Mouse (Mus musculus): ENCODE data around the gene Ear6. TPM values are rescaled to one million over a fixed set of nuclear protein-coding genes. Genes with fewer than 3 reads are reported as not detected.
"Not testable (repeated sequence)": the region's sequence is repeated elsewhere in the genome, so short reads cannot be mapped to it uniquely, and the experiment has no call there.

Gene Ear6
- not detected in 2 replicates for total RNA-seq (2017)

GRCm38 (mm10) chr14:51853399-51853798, at the start of gene Ear6:
Ear6 (plus strand) TSS chr14:51853699.
- no peak for ATAC-seq (ENCODE audit: extremely low read depth, insufficient number of reproducible peaks, low FRiP score, poor library complexity, severe bottlenecking)

DNA sequence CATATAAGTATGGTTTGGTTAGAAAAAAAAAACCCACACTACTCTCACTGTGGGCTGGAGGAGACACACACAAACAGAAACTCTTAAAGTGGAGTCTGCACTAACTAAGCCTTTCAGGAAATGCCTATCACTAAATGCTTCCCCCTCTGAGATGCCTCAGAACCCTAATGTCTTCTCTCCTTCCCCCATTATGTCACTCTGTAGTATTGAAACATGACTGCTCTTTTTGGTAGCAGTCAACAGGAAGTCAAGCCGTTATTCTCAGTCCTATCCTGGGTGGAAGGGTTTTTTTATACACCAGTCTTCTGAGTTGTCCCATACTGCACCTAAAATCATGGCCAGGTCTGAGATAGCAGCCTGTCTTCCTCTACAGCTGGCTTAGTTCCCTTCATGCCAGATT, 26.9 kb upstream of the Ear6 start:
- no peak for ATAC-seq (ENCODE audit: extremely low read depth, insufficient number of reproducible peaks, low FRiP score, poor library complexity, severe bottlenecking)

- peak; percentile 53; the same call in 1 of the 2 replicates for ATAC-seq (ENCODE audit: extremely low read depth, insufficient number of reproducible peaks, low FRiP score, poor library complexity, severe bottlenecking)
These were observed 25.7 kb upstream of the Ear6 start for GRCm38 (mm10) chr14:51827842-51828241.

DNA sequence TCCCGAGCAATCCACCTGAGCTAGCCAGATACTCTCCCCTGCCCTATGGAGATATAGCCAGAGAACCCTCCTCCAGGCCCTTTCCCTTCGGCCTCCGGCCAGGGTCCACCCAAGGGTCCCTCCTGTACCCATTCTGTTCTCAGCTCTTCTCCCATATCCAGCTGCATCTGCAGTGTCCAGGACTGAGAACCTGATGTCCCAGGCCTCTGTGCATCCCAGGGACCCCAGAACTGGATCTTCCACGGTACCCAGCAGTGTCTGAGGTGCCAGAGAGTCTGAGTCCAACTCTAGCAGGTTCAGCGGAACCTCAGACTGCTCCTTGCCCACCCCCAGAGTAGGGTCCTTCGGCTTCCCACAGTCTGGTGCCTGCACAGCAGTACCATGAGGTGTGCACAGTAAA, 24.3 kb upstream of the Ear6 start:
- ATAC-seq (ENCODE audit: extremely low read depth, insufficient number of reproducible peaks, low FRiP score, poor library complexity, severe bottlenecking), result no peak

DNA sequence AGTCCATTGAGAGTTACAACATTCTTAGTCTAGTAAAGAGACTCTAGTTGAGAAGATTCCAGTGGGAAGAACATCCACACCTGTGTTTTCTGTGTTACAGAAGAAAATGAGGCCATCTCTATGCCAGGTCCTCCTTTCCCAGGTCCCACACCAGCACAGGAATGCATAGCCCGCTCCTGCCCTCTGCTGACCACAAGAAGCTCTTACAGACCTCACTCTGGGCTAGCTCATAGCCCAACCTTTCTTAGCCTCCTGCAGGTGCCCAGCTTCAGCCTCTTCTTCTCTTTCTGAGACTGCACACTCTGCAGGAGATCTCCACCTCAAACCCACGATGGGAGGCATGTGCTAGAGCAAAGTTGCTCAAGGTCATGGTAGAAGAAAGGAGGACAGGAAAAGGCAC, 15.0 kb upstream of the Ear6 start:
- not testable (repeated sequence) for ATAC-seq (ENCODE audit: extremely low read depth, insufficient number of reproducible peaks, low FRiP score, poor library complexity, severe bottlenecking)

- no peak for ATAC-seq (ENCODE audit: extremely low read depth, insufficient number of reproducible peaks, low FRiP score, poor library complexity, severe bottlenecking)
These were observed 11.2 kb upstream of the Ear6 start for GRCm38 (mm10) chr14:51842250-51842649.

DNA sequence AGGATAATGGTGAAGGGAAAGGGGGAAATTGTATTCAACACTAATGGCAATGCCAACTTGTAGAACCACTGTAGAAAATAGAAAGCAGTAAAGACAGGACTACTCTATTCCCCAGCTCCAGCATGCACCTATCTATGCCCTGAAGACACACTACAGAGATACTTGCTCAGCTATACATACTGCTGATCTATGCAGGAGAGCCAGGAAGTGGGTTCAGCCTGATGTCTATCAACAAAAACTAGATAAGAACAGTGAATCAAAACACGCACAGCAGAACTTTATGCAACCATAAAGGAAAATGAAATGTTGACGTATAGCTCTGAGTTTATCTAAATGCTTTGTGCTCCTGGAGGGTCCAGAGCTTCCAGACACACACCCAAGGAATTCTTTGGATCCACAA, 10.7 kb upstream of the Ear6 start:
- no peak for ATAC-seq (ENCODE audit: extremely low read depth, insufficient number of reproducible peaks, low FRiP score, poor library complexity, severe bottlenecking)

DNA sequence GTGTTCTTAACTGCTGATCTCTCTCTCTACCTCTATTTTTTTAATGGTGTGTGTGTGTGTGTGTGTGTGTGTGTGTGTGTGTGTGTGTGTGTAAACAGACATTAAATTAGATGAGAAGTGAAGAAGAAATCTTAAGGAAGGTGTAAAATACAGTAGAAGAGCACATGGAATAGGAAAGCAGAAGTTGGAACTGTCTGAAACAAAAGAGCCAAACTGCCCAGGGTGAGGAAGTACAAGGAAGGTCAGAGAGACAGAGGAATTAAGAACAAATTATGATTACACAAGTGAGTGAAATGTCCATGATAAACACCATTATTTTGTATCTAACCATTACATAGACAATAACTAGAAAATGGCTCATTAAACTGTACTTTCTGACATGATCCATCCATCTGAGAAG, 9.6 kb upstream of the Ear6 start:
- ATAC-seq (ENCODE audit: extremely low read depth, insufficient number of reproducible peaks, low FRiP score, poor library complexity, severe bottlenecking), result no peak

DNA sequence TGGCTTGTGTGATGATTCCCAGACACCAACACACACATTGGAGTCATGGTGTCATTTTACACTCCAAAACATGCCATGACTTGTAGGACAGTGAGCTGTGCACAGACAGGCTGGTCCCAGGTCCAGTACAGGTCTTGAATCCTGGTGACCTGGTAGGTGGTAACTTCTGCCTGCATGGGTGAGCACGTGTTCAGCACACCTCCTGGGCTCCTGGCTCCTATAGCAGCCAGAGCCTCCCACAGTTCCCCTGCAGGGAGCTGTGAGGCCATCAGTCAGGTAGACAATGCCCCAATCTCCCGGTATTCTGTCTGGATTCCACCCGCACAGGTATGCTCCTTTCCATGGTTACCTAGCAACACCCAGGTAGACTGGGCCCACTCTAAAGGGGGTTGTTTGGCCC, 6.9 kb upstream of the Ear6 start:
- ATAC-seq (ENCODE audit: extremely low read depth, insufficient number of reproducible peaks, low FRiP score, poor library complexity, severe bottlenecking), result no peak

- not testable (repeated sequence) for ATAC-seq (ENCODE audit: extremely low read depth, insufficient number of reproducible peaks, low FRiP score, poor library complexity, severe bottlenecking)
These were observed 2.5 kb upstream of the Ear6 start for GRCm38 (mm10) chr14:51851006-51851405.

DNA sequence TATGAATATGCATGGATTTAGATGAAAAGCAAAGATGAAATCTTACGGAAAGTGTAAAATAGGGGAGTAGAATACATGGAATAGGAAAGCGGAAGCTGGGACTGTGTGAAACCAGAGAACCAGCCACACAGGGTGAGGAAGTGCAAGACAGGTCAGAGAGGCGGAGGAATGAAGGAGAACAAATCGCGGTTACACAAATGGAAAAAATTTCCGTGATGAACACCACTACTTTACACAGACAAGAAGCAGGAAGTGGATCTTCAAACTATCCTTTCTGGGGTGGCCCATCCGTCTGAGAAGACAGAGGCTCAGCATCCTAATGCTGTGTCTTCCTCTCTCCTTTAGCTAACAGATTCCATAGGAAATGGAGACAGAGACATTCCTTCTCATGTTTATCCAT, 1.8 kb downstream of the Ear6 start:
- ATAC-seq (ENCODE audit: extremely low read depth, insufficient number of reproducible peaks, low FRiP score, poor library complexity, severe bottlenecking), result not testable (repeated sequence)

DNA sequence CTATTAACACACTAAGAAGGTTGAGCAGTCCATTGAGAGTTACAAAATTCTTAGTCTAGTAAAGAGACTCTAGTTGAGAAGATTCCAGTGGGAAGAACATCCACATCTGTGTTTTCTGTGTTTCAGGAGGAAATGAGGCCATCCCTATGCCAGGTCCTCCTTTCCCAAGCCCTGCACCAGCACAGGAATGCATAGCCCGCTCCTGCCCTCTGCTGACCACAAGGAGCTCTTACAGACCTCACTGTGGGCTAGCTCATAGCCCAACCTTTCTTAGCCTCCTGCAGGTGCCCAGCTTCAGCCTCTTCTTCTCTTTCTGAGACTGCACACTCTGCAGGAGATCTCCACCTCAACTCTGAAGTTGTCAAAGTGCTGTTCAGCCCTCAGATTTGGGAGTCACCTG, 10.1 kb downstream of the Ear6 start:
- not testable (repeated sequence) for ATAC-seq (ENCODE audit: extremely low read depth, insufficient number of reproducible peaks, low FRiP score, poor library complexity, severe bottlenecking)

DNA sequence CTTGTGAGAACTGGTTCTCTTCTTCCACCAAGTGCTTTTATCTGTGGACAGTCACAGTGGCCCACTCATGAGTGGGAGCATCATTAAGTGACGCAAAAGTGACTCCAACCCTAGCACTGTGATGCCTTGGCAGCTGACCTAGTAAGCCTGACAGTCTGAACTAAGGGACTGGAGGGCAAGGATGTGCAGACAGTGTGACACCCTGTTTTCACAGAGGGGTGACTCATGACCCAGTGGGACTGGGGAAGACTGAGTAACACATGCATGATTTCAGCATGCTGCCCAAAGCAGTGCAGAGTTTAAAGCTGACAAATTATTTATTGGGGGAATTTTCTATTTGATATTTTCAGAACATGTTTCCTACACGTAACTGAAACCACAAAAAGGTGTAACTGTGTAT, 17.3 kb downstream of the Ear6 start:
- ATAC-seq (ENCODE audit: extremely low read depth, insufficient number of reproducible peaks, low FRiP score, poor library complexity, severe bottlenecking), result no peak

- ATAC-seq (ENCODE audit: extremely low read depth, insufficient number of reproducible peaks, low FRiP score, poor library complexity, severe bottlenecking), result no peak
These were observed 18.2 kb downstream of the Ear6 start for GRCm38 (mm10) chr14:51871741-51872140.

- no peak for ATAC-seq (ENCODE audit: extremely low read depth, insufficient number of reproducible peaks, low FRiP score, poor library complexity, severe bottlenecking)
These were observed 24.0 kb downstream of the Ear6 start for GRCm38 (mm10) chr14:51877517-51877916.

DNA sequence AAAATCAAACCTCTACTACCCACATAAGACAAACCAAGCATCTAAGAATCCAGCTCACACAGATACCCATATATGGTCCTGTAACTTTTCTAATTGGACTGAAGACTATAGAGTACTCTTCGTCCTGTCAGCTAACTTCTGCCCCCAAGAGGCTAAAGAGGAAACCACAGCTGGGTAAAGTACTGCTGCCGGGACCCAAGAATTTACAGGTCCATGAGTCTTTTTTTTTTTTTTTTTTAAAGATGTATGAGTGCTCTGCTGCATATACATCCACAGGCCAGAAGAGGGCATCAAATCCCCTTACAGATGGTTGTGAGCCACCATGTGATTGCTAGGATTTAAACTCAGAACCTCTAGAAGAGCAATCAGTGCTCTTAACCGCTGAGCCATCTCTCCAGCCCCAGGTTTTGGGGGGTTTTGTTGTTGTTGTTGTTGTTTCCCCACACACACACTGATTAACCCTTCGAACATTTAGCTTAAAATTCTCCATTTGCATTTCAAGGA, 30.1 kb downstream of the Ear6 start:
- peak; percentile 59 for ATAC-seq (ENCODE audit: extremely low read depth, insufficient number of reproducible peaks, low FRiP score, poor library complexity, severe bottlenecking)

DNA sequence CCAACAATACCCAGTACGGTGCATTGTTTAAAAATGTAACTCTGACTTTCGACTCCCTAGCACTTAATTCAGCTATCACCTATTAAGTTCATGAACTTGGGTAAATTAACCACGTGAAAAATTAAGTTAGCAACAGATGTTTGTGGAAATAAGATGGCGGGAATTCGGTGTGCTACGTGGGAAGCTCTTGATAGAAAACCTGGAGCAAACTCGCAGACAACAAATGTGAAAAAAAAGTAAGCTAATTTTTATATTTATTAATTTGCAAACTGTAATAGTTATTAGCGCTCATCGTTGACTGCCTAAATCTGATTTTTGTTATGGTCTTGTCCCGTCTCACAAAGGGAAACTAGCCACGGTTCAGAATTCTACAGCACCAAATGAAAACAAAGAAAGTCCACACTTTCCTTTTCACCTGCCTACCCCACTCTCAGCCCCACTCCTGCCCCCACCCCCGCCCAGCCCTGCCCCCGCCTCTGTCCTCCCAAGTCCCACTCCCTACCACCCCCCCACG, 30.6 kb downstream of the Ear6 start:
- no peak for ATAC-seq (ENCODE audit: extremely low read depth, insufficient number of reproducible peaks, low FRiP score, poor library complexity, severe bottlenecking)

DNA sequence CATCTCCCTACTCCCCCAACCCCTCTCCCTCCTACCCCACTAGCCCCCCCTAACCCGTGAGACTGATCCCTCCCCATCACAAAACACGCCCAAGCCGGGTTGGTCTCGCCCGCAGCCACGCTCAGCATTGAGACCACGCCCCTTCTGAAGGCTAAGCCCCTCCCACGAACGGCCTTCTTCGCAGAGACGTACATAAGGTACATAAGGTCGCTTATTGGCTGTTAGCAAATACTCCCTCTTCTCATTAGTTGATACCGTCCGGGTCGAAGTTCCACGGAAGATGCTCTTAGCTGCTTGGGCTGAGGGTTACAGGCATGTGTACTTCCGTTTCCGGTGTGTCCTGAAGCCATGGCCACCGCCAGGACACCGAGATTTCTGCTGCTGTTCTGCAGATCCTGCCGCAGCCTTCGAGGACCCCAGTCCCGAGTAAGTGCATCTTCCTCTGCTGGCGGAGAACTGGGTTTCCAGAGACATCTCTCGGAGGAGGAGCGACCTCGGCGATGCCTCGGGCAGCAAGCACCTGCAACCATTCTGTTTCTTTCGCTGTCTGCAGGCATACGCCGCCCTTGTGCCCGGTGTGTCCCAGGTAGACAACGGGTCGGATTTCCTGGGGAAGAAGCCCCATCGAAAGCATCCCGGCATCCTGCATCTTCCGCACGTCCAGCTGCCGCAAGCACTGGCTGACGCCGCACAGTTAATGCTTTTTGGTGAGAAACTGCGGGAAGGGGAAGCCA, 31.3 kb downstream of the Ear6 start, which contains the start of gene Mettl17:
TSS of gene Mettl17 (plus strand) at position 245 of the 734 bp plus-strand sequence.
- ATAC-seq (ENCODE audit: extremely low read depth, insufficient number of reproducible peaks, low FRiP score, poor library complexity, severe bottlenecking), result peak; percentile 94

DNA sequence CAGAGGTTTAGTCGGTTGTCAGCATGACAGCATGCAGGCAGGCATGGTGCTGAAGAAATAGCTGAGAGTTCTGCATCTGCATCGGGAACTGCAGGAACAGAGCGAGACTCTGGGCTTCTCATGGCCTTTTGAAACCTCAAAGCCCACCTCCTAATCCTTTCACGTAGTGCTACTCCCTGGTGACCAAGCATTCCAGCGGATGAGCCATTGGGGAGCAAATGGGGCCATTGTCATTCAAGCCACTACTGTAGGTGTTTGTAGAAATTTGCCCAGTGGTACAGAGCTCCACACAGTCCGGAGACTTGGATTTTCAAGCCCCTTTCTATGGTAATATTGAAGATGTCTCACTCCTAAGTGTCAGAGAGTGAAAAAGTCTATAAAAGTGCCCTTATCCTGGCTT, 32.6 kb downstream of the Ear6 start:
- no peak for ATAC-seq (ENCODE audit: extremely low read depth, insufficient number of reproducible peaks, low FRiP score, poor library complexity, severe bottlenecking)

DNA sequence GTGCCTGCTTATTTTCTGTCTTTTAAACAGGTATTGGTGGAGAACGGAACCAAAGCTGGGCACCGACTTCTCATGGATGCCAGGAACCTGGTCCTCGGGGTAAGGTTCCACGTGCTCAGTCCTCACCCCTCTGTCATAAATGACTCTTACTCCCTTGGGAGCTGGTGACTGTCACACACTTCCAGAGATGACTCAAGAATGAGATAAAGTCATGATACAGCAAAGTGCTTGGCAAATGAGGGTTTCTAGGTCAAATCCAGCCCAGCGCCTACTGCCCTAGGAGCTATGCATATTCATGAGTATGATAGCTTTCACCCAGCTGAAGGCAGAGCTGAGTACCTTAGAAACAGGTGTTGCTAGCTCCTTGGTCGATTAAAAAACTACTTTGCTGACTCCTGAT, 36.3 kb downstream of the Ear6 start:
- no peak for ATAC-seq (ENCODE audit: extremely low read depth, insufficient number of reproducible peaks, low FRiP score, poor library complexity, severe bottlenecking)
